Mouse (Mus musculus) lung, postnatal 14 days (tissue): ENCODE results near the gene Tvp23b.
A peak's percentile ranks its signal among the peaks of the same experiment; 100 is the strongest.

Experiments
- DNase-seq: peaks from one replicate; pipeline ENCODE4 v3.0.0; 2021

Tvp23b gene

GRCm38 (mm10) chr11:62949548-62949947 lies 70.3 kb downstream of the Tvp23b start:
- peak; percentile 45 for DNase-seq

- DNase-seq, result no peak
Observed at GRCm38 (mm10) chr11:62951012-62951411, 71.8 kb downstream of the Tvp23b start, which contains the start of gene Cdrt4. Gene Cdrt4, plus strand, starts transcription at chr11:62951193.

GRCm38 (mm10) chr11:62954766-62955165 lies 75.5 kb downstream of the Tvp23b start:
- peak; percentile 64 for DNase-seq

- DNase-seq, result no peak
Observed at GRCm38 (mm10) chr11:62955186-62955585, 75.9 kb downstream of the Tvp23b start.

- no peak for DNase-seq
Observed at GRCm38 (mm10) chr11:62955776-62956175, 76.5 kb downstream of the Tvp23b start.

- no peak for DNase-seq
Observed at GRCm38 (mm10) chr11:62957626-62958180, 78.4 kb downstream of the Tvp23b start.

GRCm38 (mm10) chr11:62963292-62963691 lies 84.0 kb downstream of the Tvp23b start:
- no peak for DNase-seq

- no peak for DNase-seq
Observed at GRCm38 (mm10) chr11:62966424-62966764, 87.1 kb downstream of the Tvp23b start.
